Mouse (Mus musculus): Measurements from ENCODE around the gene Klhl15. TPM values are rescaled to one million over a fixed set of nuclear protein-coding genes. Genes with fewer than 3 reads are reported as not detected.
"Not testable (repeated sequence)": the region's sequence is repeated elsewhere in the genome, so short reads cannot be mapped to it uniquely, and the experiment has no call there.

The Klhl15 gene
- polyA plus RNA-seq (2014; fragmentation: Nextera tagmentation; extraction: Ambion mirVana): 7.8 and 9.1 TPM in 2 replicates

DNA sequence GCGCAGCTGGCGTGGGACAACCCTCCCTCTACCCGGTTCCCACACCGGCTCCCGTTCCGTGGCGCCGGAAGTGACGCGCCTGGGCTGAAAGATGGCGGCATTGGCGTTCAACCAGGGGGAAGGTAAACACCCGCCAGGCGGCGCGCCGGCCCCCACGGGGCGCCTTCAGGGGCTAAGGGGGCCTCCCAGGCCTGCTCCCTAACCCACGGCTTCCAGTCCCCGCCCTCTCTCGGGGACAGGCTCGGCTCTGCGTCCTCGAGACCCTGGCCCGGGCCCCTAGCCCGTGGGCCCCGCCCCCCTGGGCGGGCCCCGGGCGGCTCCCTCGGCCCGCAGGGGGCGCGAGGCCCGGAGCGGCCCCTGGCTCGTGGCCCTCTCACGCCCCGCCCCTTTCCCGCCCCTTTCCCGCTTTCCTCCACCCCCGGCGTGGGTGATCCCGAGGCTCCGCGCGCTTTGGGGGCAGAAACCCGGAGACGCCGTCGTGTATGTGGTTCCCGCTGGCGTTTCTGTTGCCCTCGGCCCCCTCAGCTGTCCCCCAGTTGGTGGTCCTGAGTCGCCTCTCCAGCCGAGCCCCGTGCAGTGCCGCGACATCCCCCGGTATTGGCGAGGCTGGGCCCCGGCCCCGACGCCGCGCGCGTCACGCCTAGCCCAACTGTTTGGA lies at the start of gene Klhl15:
Gene Klhl15, plus strand, starts transcription at position 68 of the 658 bp plus-strand sequence.
- peaks cover 39% of the 10 kb centered on the region for H3K27me3 ChIP-seq (replicated peaks; ENCODE audit: control insufficient read depth, insufficient read depth, low read length)
- 6% methylated on average over 58 of the region's 70 CpGs for WGBS

DNA sequence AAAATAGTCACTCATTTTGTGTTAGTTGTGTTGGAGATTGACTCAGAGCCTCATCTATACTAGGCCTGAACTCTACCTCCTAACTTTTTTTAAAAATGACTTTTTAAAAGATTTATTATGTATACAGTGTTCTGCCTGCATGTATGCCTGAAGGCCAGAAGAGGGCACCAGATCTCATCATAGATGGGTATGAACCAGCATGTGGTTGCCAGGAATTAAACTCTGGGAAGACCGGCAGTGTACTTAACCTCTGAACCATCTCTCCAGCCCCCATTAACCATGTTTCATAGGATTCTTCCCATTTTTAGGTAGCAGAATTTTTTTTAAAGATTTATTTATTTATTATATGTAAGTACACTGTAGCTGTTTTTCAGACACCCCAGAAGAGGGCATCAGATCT lies 49.2 kb upstream of the Klhl15 start:
- 0 out of 2 replicates have a peak, but pooled peaks have one; percentile 29 for ATAC-seq (replicated peaks; ENCODE audit: low FRiP score)
- H3K9ac ChIP-seq (ENCODE audit: low read depth, low read length): no peak overlapping the region
- no peaks in the 10 kb centered on the region for H3K4me1 ChIP-seq (replicated peaks; ENCODE audit: control insufficient read depth, insufficient read depth, low read length)
- H3K27me3 ChIP-seq (replicated peaks; ENCODE audit: control insufficient read depth, insufficient read depth, low read length): no peaks in the 10 kb centered on the region; the same call in 1 of the 2 replicates
- no peak overlapping the region for H3K27ac ChIP-seq (ENCODE audit: low read depth, low read length)
- WGBS: 60% methylated on average over 1 of the region's 1 CpGs
- no peaks in the 10 kb centered on the region for H3K9me3 ChIP-seq (ENCODE audit: control insufficient read depth, low read length)
- no peak overlapping the region for H3K4me2 ChIP-seq
- no peaks in the 10 kb centered on the region for H3K36me3 ChIP-seq (ENCODE audit: control insufficient read depth, insufficient read depth, low read length)
- H3K4me3 ChIP-seq (ENCODE audit: low read depth, low read length): no peak overlapping the region
- no peak for DNase-seq (ENCODE audit: low spot score)

More for the DNA sequence above, at the start of gene Klhl15:
- no peaks in the 10 kb centered on the region for H3K36me3 ChIP-seq (ENCODE audit: control insufficient read depth, insufficient read depth, low read length)
- peak within 1 kb of the TSS; percentile 67 for H3K4me2 ChIP-seq
- DNase-seq (ENCODE audit: low spot score): peak; percentile 83
- no peaks in the 10 kb centered on the region for H3K4me1 ChIP-seq (replicated peaks; ENCODE audit: control insufficient read depth, insufficient read depth, low read length)
- peak within 1 kb of the TSS; percentile 90 for H3K27ac ChIP-seq (ENCODE audit: low read depth, low read length)
- peak within 1 kb of the TSS; percentile 65 for H3K4me3 ChIP-seq (ENCODE audit: low read depth, low read length)
- peak; percentile 94 for ATAC-seq (replicated peaks; ENCODE audit: low FRiP score)
- H3K9ac ChIP-seq (ENCODE audit: low read depth, low read length): peak within 1 kb of the TSS; percentile 78
- H3K9me3 ChIP-seq (ENCODE audit: control insufficient read depth, low read length): no peaks in the 10 kb centered on the region

DNA sequence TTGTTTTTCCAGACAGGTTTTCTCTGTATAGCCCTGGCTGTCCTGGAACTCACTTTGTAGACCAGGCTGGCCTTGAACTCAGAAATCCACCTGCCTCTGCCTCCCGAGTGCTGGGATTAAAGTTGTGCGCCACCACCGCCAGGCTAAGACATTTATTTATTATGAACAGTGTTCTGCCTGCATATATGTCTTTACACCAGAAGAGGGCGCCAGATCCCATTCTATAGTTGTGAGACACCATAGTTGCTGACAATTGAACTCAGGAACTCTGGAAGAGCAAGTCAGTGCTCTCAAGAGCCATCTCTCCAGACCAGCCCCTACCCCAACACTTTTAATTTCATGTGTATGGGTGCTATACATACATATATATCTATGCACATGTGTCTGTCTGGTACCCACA lies 40.5 kb upstream of the Klhl15 start:
- not testable (repeated sequence) for H3K4me3 ChIP-seq (ENCODE audit: low read depth, low read length); DNase-seq (ENCODE audit: low spot score); H3K27ac ChIP-seq (ENCODE audit: low read depth, low read length); ATAC-seq (replicated peaks; ENCODE audit: low FRiP score); H3K4me1 ChIP-seq (replicated peaks; ENCODE audit: control insufficient read depth, insufficient read depth, low read length); H3K9me3 ChIP-seq (ENCODE audit: control insufficient read depth, low read length); H3K27me3 ChIP-seq (replicated peaks; ENCODE audit: control insufficient read depth, insufficient read depth, low read length); H3K4me2 ChIP-seq; H3K9ac ChIP-seq (ENCODE audit: low read depth, low read length)
- WGBS: 65% methylated on average over 4 of the region's 4 CpGs
- peaks cover 44% of the 10 kb centered on the region for H3K36me3 ChIP-seq (ENCODE audit: control insufficient read depth, insufficient read depth, low read length)

DNA sequence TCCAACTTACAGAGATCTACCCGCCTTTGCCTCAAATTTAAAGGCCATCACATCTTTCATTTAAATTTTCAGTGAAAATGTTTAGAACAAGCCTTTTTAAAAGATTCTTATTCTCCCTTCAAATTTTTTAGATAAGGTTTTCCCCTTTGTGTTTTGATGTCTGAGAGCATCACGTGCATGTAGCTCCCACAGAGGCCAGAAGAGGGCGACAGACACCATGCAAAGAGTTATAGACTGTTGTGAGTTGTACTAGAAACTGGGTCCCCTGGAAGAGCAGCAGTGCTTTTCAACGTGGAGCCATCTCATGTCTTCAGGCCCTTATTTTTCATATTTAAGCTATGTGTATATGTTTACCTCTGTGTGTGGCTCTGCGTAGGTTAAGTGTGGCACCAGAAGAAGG lies 36.6 kb upstream of the Klhl15 start:
- ATAC-seq (replicated peaks; ENCODE audit: low FRiP score) (no peak), DNase-seq (ENCODE audit: low spot score) (no peak)
- Histone ChIP-seq H3K36me3 (ENCODE audit: control insufficient read depth, insufficient read depth, low read length) (peaks cover 42% of the 10 kb centered on the region), H3K4me1 (replicated peaks; ENCODE audit: control insufficient read depth, insufficient read depth, low read length) (no peaks in the 10 kb centered on the region), H3K27me3 (replicated peaks; ENCODE audit: control insufficient read depth, insufficient read depth, low read length) (no peaks in the 10 kb centered on the region), H3K4me2 (no peak overlapping the region), H3K27ac (ENCODE audit: low read depth, low read length) (no peak overlapping the region), H3K9ac (ENCODE audit: low read depth, low read length) (no peak overlapping the region), H3K9me3 (ENCODE audit: control insufficient read depth, low read length) (no peaks in the 10 kb centered on the region), H3K4me3 (ENCODE audit: low read depth, low read length) (no peak overlapping the region)
- 72% methylated on average over 5 of the region's 5 CpGs for WGBS

DNA sequence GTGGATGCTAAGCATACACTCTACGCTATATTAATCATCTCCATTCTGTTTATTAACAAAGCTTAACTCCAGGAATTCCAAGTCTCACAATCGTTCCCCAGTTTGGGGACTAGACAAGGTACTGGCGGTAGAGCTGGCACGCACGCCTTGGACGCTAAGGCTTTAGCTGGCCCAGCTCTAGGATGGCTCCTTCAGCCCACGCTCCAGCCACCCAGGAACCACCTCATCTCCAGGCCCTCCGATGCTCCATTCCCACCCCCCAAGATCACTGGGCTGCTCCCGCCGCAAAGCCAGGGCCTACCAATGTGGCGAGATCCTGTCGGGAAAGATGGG lies 22.2 kb upstream of the Klhl15 start:
- H3K9me3 ChIP-seq (ENCODE audit: control insufficient read depth, low read length): no peaks in the 10 kb centered on the region
- H3K27me3 ChIP-seq (replicated peaks; ENCODE audit: control insufficient read depth, insufficient read depth, low read length): no peaks in the 10 kb centered on the region
- WGBS: under 1% methylated on average over 12 of the region's 12 CpGs
- H3K27ac ChIP-seq (ENCODE audit: low read depth, low read length): peak overlapping the region; percentile 58
- peak overlapping the region; percentile 69 for H3K4me2 ChIP-seq
- peak overlapping the region; percentile 69 for H3K9ac ChIP-seq (ENCODE audit: low read depth, low read length)
- peak; percentile 59; the same call in 1 of the 2 replicates for ATAC-seq (replicated peaks; ENCODE audit: low FRiP score)
- no peaks in the 10 kb centered on the region for H3K4me1 ChIP-seq (replicated peaks; ENCODE audit: control insufficient read depth, insufficient read depth, low read length)
- DNase-seq (ENCODE audit: low spot score): no peak
- peaks cover 13% of the 10 kb centered on the region for H3K36me3 ChIP-seq (ENCODE audit: control insufficient read depth, insufficient read depth, low read length)
- H3K4me3 ChIP-seq (ENCODE audit: low read depth, low read length): peak overlapping the region; percentile 78

DNA sequence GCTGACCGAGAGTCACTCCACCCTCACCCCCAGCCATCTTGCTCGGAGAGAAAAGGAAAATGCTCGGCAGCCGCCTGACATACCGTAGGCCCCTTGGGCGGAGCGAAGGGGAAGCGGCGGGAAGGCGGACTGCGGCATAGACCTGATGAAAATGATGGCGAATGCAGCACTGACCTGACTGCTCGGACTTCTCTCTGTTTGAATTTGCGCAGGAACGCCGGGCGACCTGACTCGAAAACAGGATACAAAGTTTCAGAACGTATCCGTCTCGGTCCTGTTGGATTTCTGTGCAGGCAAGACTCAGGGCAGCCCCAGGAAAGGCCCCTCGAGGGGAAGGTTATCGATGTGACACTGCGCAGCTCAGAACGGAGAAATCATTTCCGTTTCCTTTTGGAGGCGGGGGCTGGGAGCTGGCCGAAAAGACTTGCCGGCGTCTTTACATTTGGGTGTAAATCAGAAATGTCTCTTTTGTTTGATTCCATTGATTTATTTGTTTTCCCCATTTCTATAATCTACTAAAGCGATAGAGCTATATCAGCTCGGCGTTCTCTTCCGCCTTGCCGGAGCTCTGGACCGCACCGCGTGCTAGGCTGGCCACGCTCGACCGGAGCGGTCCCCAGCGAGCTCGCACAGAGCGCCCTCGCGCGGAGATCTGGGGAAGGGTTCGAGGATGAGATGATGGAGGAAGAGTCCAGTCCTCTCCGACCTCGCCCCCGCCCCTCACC lies 21.6 kb upstream of the Klhl15 start, which contains the start of gene Eif2s3x:
Gene Eif2s3x, minus strand, starts transcription at position 266 of the 725 bp plus-strand sequence.
- peak; percentile 83 for DNase-seq (ENCODE audit: low spot score)
- Histone ChIP-seq H3K27ac (ENCODE audit: low read depth, low read length) (peak within 1 kb of the TSS; percentile 58), H3K36me3 (ENCODE audit: control insufficient read depth, insufficient read depth, low read length) (peaks cover 13% of the 10 kb centered on the region), H3K4me2 (peak within 1 kb of the TSS; percentile 69), H3K9me3 (ENCODE audit: control insufficient read depth, low read length) (no peaks in the 10 kb centered on the region), H3K4me3 (ENCODE audit: low read depth, low read length) (peak within 1 kb of the TSS; percentile 78), H3K4me1 (replicated peaks; ENCODE audit: control insufficient read depth, insufficient read depth, low read length) (no peaks in the 10 kb centered on the region), H3K9ac (ENCODE audit: low read depth, low read length) (peak within 1 kb of the TSS; percentile 69), H3K27me3 (replicated peaks; ENCODE audit: control insufficient read depth, insufficient read depth, low read length) (no peaks in the 10 kb centered on the region)
- WGBS: under 1% methylated on average over 52 of the region's 52 CpGs
- peak; percentile 92 for ATAC-seq (replicated peaks; ENCODE audit: low FRiP score)

DNA sequence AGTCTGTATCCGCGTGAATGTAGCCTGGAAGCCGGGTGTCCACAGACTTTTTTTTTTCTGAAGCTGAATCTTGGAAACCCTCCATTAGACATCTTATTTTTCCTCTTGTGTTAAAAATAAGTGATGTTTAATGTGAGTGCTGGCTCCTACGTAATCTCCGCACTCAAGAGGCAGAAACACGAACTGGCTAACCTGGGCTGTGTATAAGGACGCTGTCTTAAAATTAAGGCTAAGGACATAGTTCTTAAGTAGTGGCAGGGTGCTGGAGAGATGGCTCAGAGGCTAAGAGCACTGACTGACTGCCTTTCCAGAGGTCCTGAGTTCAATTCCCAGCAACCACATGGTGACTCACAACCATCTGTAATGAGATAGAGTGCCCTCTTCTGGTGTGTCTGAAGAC lies 21.0 kb upstream of the Klhl15 start:
- H3K27ac ChIP-seq (ENCODE audit: low read depth, low read length): 0 out of 2 replicates have a peak overlapping the region, but pooled peaks have one; percentile 25
- H3K9me3 ChIP-seq (ENCODE audit: control insufficient read depth, low read length): no peaks in the 10 kb centered on the region
- peak overlapping the region; percentile 78 for H3K4me3 ChIP-seq (ENCODE audit: low read depth, low read length)
- peaks cover 7% of the 10 kb centered on the region for H3K36me3 ChIP-seq (ENCODE audit: control insufficient read depth, insufficient read depth, low read length)
- no peak for ATAC-seq (replicated peaks; ENCODE audit: low FRiP score)
- no peaks in the 10 kb centered on the region for H3K27me3 ChIP-seq (replicated peaks; ENCODE audit: control insufficient read depth, insufficient read depth, low read length)
- no peak for DNase-seq (ENCODE audit: low spot score)
- 11% methylated on average over 7 of the region's 7 CpGs for WGBS
- H3K4me2 ChIP-seq: peak overlapping the region; percentile 63
- H3K9ac ChIP-seq (ENCODE audit: low read depth, low read length): peak overlapping the region; percentile 69; the same call in 1 of the 2 replicates
- H3K4me1 ChIP-seq (replicated peaks; ENCODE audit: control insufficient read depth, insufficient read depth, low read length): no peaks in the 10 kb centered on the region

DNA sequence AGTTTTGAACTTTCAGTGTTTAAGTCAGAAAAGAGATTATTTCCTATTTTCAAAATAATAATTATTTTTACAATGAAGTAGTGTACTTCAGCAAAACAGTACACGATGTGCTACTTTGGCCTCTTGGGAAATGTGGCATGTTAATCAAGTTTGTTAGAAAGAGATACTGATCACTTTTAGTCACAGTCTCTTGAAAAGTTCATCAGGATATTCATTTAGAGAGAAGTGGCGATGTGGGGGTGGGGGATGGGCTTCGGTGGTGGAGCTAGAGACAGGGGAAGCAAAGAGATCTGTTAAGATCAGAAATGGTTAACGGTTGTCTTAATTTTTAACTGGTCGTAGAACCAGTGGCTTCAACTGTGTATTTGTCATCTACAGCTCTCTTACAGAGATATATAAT lies 967 bp upstream of the Klhl15 start:
- no peak overlapping the region for H3K9ac ChIP-seq (ENCODE audit: low read depth, low read length)
- peaks cover 35% of the 10 kb centered on the region for H3K27me3 ChIP-seq (replicated peaks; ENCODE audit: control insufficient read depth, insufficient read depth, low read length)
- no peaks in the 10 kb centered on the region for H3K36me3 ChIP-seq (ENCODE audit: control insufficient read depth, insufficient read depth, low read length)
- no peaks in the 10 kb centered on the region for H3K4me1 ChIP-seq (replicated peaks; ENCODE audit: control insufficient read depth, insufficient read depth, low read length)
- no peaks in the 10 kb centered on the region for H3K9me3 ChIP-seq (ENCODE audit: control insufficient read depth, low read length)
- no peak overlapping the region; the same call in 1 of the 2 replicates for H3K4me3 ChIP-seq (ENCODE audit: low read depth, low read length)
- ATAC-seq (replicated peaks; ENCODE audit: low FRiP score): no peak
- H3K27ac ChIP-seq (ENCODE audit: low read depth, low read length): 0 out of 2 replicates have a peak overlapping the region, but pooled peaks have one; percentile 90
- no peak for DNase-seq (ENCODE audit: low spot score)
- 20% methylated on average over 5 of the region's 5 CpGs for WGBS
- peak overlapping the region; percentile 67 for H3K4me2 ChIP-seq

Data from liver, embryonic 11.5 days (tissue).